Mouse (Mus musculus): ENCODE measurements around the gene Hnrnpc. TPM values are rescaled to one million over a fixed set of nuclear protein-coding genes. Genes with fewer than 3 reads are reported as not detected.
"Not testable (repeated sequence)": the region's sequence is repeated elsewhere in the genome, so short reads cannot be mapped to it uniquely, and the experiment has no call there.

Hnrnpc gene
- polyA plus RNA-seq, 1 experiment from 2014 or later = 412 TPM

GRCm38 (mm10) chr14:52098387-52098786 lies 5.4 kb downstream of the Hnrnpc start:
- H3K4me2 ChIP-seq (ENCODE audit: low read depth, low read length); H3K9me3 ChIP-seq (replicated peaks; ENCODE audit: control insufficient read depth, low read length); H3K27me3 ChIP-seq (ENCODE audit: control insufficient read depth, insufficient read depth, low read length); ATAC-seq (replicated peaks; ENCODE audit: extremely low read depth, insufficient read depth, low FRiP score); H3K36me3 ChIP-seq (ENCODE audit: control insufficient read depth, insufficient read depth); H3K9ac ChIP-seq (ENCODE audit: low read length); H3K4me3 ChIP-seq (ENCODE audit: low read length); H3K27ac ChIP-seq (ENCODE audit: low read length): not testable (repeated sequence)
- WGBS = 78% methylated on average over 3 of the region's 3 CpGs
- H3K4me1 ChIP-seq (ENCODE audit: control insufficient read depth, insufficient read depth, low read length) = peaks cover 17% of the 10 kb centered on the region

- not testable (repeated sequence) for H3K9ac ChIP-seq (ENCODE audit: low read length); H3K4me2 ChIP-seq (ENCODE audit: low read depth, low read length); H3K4me3 ChIP-seq (ENCODE audit: low read length); H3K27ac ChIP-seq (ENCODE audit: low read length); ATAC-seq (replicated peaks; ENCODE audit: extremely low read depth, insufficient read depth, low FRiP score); H3K9me3 ChIP-seq (replicated peaks; ENCODE audit: control insufficient read depth, low read length); H3K27me3 ChIP-seq (ENCODE audit: control insufficient read depth, insufficient read depth, low read length)
- Histone ChIP-seq H3K36me3 (ENCODE audit: control insufficient read depth, insufficient read depth) (peaks cover 12% of the 10 kb centered on the region; the same call in 1 of the 2 replicates), H3K4me1 (ENCODE audit: control insufficient read depth, insufficient read depth, low read length) (peaks cover 13% of the 10 kb centered on the region)
- WGBS = 96% methylated on average over 3 of the region's 3 CpGs
Measured at GRCm38 (mm10) chr14:52097191-52097590, 6.6 kb downstream of the Hnrnpc start.

- H3K27me3 ChIP-seq (ENCODE audit: control insufficient read depth, insufficient read depth, low read length) = no peaks in the 10 kb centered on the region
- H3K4me3 ChIP-seq (ENCODE audit: low read length) = no peak overlapping the region
- H3K36me3 ChIP-seq (ENCODE audit: control insufficient read depth, insufficient read depth) = peaks cover 17% of the 10 kb centered on the region
- no peak overlapping the region for H3K9ac ChIP-seq (ENCODE audit: low read length)
- H3K4me2 ChIP-seq (ENCODE audit: low read depth, low read length) = no peak overlapping the region
- H3K4me1 ChIP-seq (ENCODE audit: control insufficient read depth, insufficient read depth, low read length) = peaks cover 2% of the 10 kb centered on the region; the same call in 1 of the 2 replicates
- WGBS = 70% methylated on average over 1 of the region's 1 CpGs
- no peak overlapping the region for H3K27ac ChIP-seq (ENCODE audit: low read length)
- no peak for ATAC-seq (replicated peaks; ENCODE audit: extremely low read depth, insufficient read depth, low FRiP score)
- H3K9me3 ChIP-seq (replicated peaks; ENCODE audit: control insufficient read depth, low read length) = no peaks in the 10 kb centered on the region
Measured at GRCm38 (mm10) chr14:52094533-52094932, 9.3 kb downstream of the Hnrnpc start.

GRCm38 (mm10) chr14:52083083-52083482 lies 20.7 kb downstream of the Hnrnpc start:
- Histone ChIP-seq H3K4me3 (ENCODE audit: low read length) (no peak overlapping the region), H3K27ac (ENCODE audit: low read length) (no peak overlapping the region), H3K9ac (ENCODE audit: low read length) (no peak overlapping the region), H3K9me3 (replicated peaks; ENCODE audit: control insufficient read depth, low read length) (no peaks in the 10 kb centered on the region), H3K27me3 (ENCODE audit: control insufficient read depth, insufficient read depth, low read length) (no peaks in the 10 kb centered on the region), H3K4me2 (ENCODE audit: low read depth, low read length) (no peak overlapping the region), H3K4me1 (ENCODE audit: control insufficient read depth, insufficient read depth, low read length) (no peaks in the 10 kb centered on the region), H3K36me3 (ENCODE audit: control insufficient read depth, insufficient read depth) (peaks cover 39% of the 10 kb centered on the region)
- no peak for ATAC-seq (replicated peaks; ENCODE audit: extremely low read depth, insufficient read depth, low FRiP score)

- Histone ChIP-seq H3K27me3 (ENCODE audit: control insufficient read depth, insufficient read depth, low read length) (no peaks in the 10 kb centered on the region), H3K4me3 (ENCODE audit: low read length) (no peak overlapping the region), H3K4me2 (ENCODE audit: low read depth, low read length) (no peak overlapping the region), H3K27ac (ENCODE audit: low read length) (no peak overlapping the region), H3K36me3 (ENCODE audit: control insufficient read depth, insufficient read depth) (peaks cover 30% of the 10 kb centered on the region), H3K4me1 (ENCODE audit: control insufficient read depth, insufficient read depth, low read length) (no peaks in the 10 kb centered on the region), H3K9ac (ENCODE audit: low read length) (no peak overlapping the region), H3K9me3 (replicated peaks; ENCODE audit: control insufficient read depth, low read length) (no peaks in the 10 kb centered on the region)
- no peak for ATAC-seq (replicated peaks; ENCODE audit: extremely low read depth, insufficient read depth, low FRiP score)
- 90% methylated on average over 15 of the region's 15 CpGs for WGBS
Measured at GRCm38 (mm10) chr14:52071599-52072137, 32.2 kb downstream of the Hnrnpc start.

GRCm38 (mm10) chr14:52066135-52066534 lies 37.7 kb downstream of the Hnrnpc start:
- Histone ChIP-seq H3K4me1 (ENCODE audit: control insufficient read depth, insufficient read depth, low read length) (no peaks in the 10 kb centered on the region), H3K4me2 (ENCODE audit: low read depth, low read length) (no peak overlapping the region), H3K27me3 (ENCODE audit: control insufficient read depth, insufficient read depth, low read length) (no peaks in the 10 kb centered on the region), H3K9me3 (replicated peaks; ENCODE audit: control insufficient read depth, low read length) (no peaks in the 10 kb centered on the region), H3K9ac (ENCODE audit: low read length) (no peak overlapping the region), H3K36me3 (ENCODE audit: control insufficient read depth, insufficient read depth) (no peaks in the 10 kb centered on the region), H3K4me3 (ENCODE audit: low read length) (no peak overlapping the region), H3K27ac (ENCODE audit: low read length) (no peak overlapping the region)
- 43% methylated on average over 4 of the region's 4 CpGs for WGBS
- ATAC-seq (replicated peaks; ENCODE audit: extremely low read depth, insufficient read depth, low FRiP score) = no peak

GRCm38 (mm10) chr14:52061798-52062197 lies 42.0 kb downstream of the Hnrnpc start:
- no peaks in the 10 kb centered on the region for H3K27me3 ChIP-seq (ENCODE audit: control insufficient read depth, insufficient read depth, low read length)
- H3K27ac ChIP-seq (ENCODE audit: low read length) = no peak overlapping the region
- H3K4me3 ChIP-seq (ENCODE audit: low read length) = no peak overlapping the region
- H3K36me3 ChIP-seq (ENCODE audit: control insufficient read depth, insufficient read depth) = no peaks in the 10 kb centered on the region
- no peak overlapping the region for H3K9ac ChIP-seq (ENCODE audit: low read length)
- no peak overlapping the region for H3K4me2 ChIP-seq (ENCODE audit: low read depth, low read length)
- WGBS = 77% methylated on average over 8 of the region's 8 CpGs
- H3K4me1 ChIP-seq (ENCODE audit: control insufficient read depth, insufficient read depth, low read length) = no peaks in the 10 kb centered on the region
- ATAC-seq (replicated peaks; ENCODE audit: extremely low read depth, insufficient read depth, low FRiP score) = no peak
- no peaks in the 10 kb centered on the region for H3K9me3 ChIP-seq (replicated peaks; ENCODE audit: control insufficient read depth, low read length)

GRCm38 (mm10) chr14:52060800-52061199 lies 43.0 kb downstream of the Hnrnpc start:
- H3K4me3 ChIP-seq (ENCODE audit: low read length) = no peak overlapping the region
- H3K27ac ChIP-seq (ENCODE audit: low read length) = no peak overlapping the region
- 86% methylated on average over 1 of the region's 1 CpGs for WGBS
- H3K9me3 ChIP-seq (replicated peaks; ENCODE audit: control insufficient read depth, low read length) = no peaks in the 10 kb centered on the region
- no peaks in the 10 kb centered on the region for H3K4me1 ChIP-seq (ENCODE audit: control insufficient read depth, insufficient read depth, low read length)
- H3K36me3 ChIP-seq (ENCODE audit: control insufficient read depth, insufficient read depth) = no peaks in the 10 kb centered on the region
- no peaks in the 10 kb centered on the region for H3K27me3 ChIP-seq (ENCODE audit: control insufficient read depth, insufficient read depth, low read length)
- H3K9ac ChIP-seq (ENCODE audit: low read length) = no peak overlapping the region
- no peak for ATAC-seq (replicated peaks; ENCODE audit: extremely low read depth, insufficient read depth, low FRiP score)
- H3K4me2 ChIP-seq (ENCODE audit: low read depth, low read length) = no peak overlapping the region

GRCm38 (mm10) chr14:52059982-52060381 lies 43.8 kb downstream of the Hnrnpc start:
- Histone ChIP-seq H3K27me3 (ENCODE audit: control insufficient read depth, insufficient read depth, low read length) (no peaks in the 10 kb centered on the region), H3K4me1 (ENCODE audit: control insufficient read depth, insufficient read depth, low read length) (no peaks in the 10 kb centered on the region), H3K4me2 (ENCODE audit: low read depth, low read length) (no peak overlapping the region), H3K9ac (ENCODE audit: low read length) (no peak overlapping the region), H3K9me3 (replicated peaks; ENCODE audit: control insufficient read depth, low read length) (no peaks in the 10 kb centered on the region), H3K4me3 (ENCODE audit: low read length) (no peak overlapping the region), H3K27ac (ENCODE audit: low read length) (no peak overlapping the region), H3K36me3 (ENCODE audit: control insufficient read depth, insufficient read depth) (no peaks in the 10 kb centered on the region)
- WGBS = 54% methylated on average over 4 of the region's 4 CpGs
- no peak for ATAC-seq (replicated peaks; ENCODE audit: extremely low read depth, insufficient read depth, low FRiP score)
